Mouse (Mus musculus) midbrain, embryonic 11.5 days (tissue): ENCODE results near the gene Adgrg6. TPM values are rescaled to one million over a fixed set of nuclear protein-coding genes. Genes with fewer than 3 reads are reported as not detected.

Source experiments
- ATAC-seq: fragments of 200-750 bp; cut with Nextera tagmentation; 2 replicates; pipeline ENCODE4 v1.8.0; 2017; ENCODE audit warnings: moderate TSS enrichment, moderate library complexity; ENCODE audit not compliant: low FRiP score
- DNase-seq: peaks from one replicate; pipeline ENCODE4 v3.0.0; 2015; ENCODE audit warnings: low spot score; ENCODE audit errors: missing footprints
- H3K27ac ChIP-seq: fragments of 300-500 bp; sonication (generic); 2 replicates; pipeline ENCODE4 v1.5.1; 2014; ENCODE audit warnings: low read depth, low read length
- H3K27me3 ChIP-seq: fragments of 300-500 bp; sonication (generic); 2 replicates; pipeline ENCODE4 v1.6.1; 2014; ENCODE audit warnings: mild to moderate bottlenecking, low read length, moderate library complexity, mixed read lengths; ENCODE audit not compliant: control insufficient read depth, insufficient read depth
- H3K36me3 ChIP-seq: fragments of 300-500 bp; sonication (generic); 2 replicates; pipeline ENCODE4 v1.6.1; 2014; ENCODE audit warnings: mild to moderate bottlenecking, low read length, moderate library complexity, mixed read lengths; ENCODE audit not compliant: control insufficient read depth, insufficient read depth
- H3K4me1 ChIP-seq: fragments of 300-500 bp; sonication (generic); 2 replicates; pipeline ENCODE4 v1.6.1; 2014; ENCODE audit warnings: low read length; ENCODE audit not compliant: control insufficient read depth, insufficient read depth
- H3K4me2 ChIP-seq: fragments of 300-500 bp; sonication (generic); 2 replicates; pipeline ENCODE4 v1.6.1; 2014; ENCODE audit warnings: mild to moderate bottlenecking, moderate library complexity
- H3K4me3 ChIP-seq: fragments of 300-500 bp; sonication (generic); 2 replicates; pipeline ENCODE4 v1.5.1; 2014; ENCODE audit warnings: low read depth, low read length
- H3K9ac ChIP-seq: fragments of 300-500 bp; sonication (generic); 2 replicates; pipeline ENCODE4 v1.6.1; 2014; ENCODE audit warnings: low read length
- H3K9me3 ChIP-seq: fragments of 300-500 bp; sonication (generic); 2 replicates; pipeline ENCODE4 v1.6.1; 2016; ENCODE audit warnings: low read length; ENCODE audit not compliant: control insufficient read depth
- WGBS: fragments of 180-500 bp; shearing (Covaris S2); extraction: QIAGEN DNeasy Blood & Tissue Kit; methylation state at CpG from one replicate; pipeline ENCODE4 v1.1.7; 2014; 5-methylcytosine and 5-hydroxymethylcytosine counted together
- polyA plus RNA-seq: library from polyadenylated mRNA; unstranded; fragments of >200 nt; fragmentation: Nextera tagmentation; extraction: Ambion mirVana; gene quantifications from 2 replicates; pipeline ENCODE4 v1.2.1, GENCODE M21; 2014

Gene Adgrg6
- polyA plus RNA-seq = 1.2 and 1.9 TPM in 2 replicates

DNA sequence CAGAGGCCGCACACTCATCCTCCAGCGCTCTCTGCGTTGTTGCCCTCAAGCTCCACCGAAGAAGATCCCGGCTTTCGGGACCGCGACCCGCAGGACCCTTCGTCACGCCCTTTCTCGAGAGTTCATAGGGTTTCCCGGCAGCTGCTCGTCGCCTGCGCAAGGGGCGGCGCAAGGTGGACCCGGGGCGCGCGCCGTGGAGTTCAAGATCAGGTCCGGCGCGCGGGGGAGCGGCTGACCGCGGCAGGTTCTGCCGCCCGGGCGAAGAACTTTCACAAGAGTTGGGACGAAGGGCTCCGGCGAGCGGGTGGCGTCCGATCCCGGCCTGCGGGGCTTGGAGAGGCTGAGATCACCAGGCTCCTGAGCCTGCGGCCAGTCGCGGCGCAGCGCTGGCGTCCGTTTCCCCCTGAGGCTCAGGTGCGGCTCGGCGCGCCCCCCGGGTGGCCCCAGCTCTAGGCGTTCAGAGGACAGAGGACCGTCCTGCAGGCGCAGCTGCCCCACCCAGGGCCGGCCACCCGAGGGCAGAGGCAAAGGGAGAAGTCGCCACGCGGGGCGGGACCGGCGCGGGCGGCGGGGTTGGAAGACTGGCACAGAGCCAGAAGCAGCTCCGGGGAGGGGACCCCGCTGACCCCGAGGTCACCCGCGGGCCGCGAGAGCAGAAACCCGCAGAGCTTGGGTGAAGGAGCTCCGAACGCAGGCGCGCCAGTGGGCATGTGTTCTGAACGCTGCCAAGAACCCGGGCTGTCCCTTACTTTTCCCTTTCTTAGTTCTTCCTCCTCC lies at the start of gene Adgrg6:
Gene Adgrg6 (minus strand): TSS at position 719 of the 777 bp plus-strand sequence.
- Histone ChIP-seq H3K36me3 (no peaks in the 10 kb centered on the region), H3K9ac (peak within 1 kb of the TSS; percentile 67), H3K4me2 (peak within 1 kb of the TSS; percentile 91), H3K4me1 (peaks cover 2% of the 10 kb centered on the region; the same call in 1 of the 2 replicates), H3K4me3 (peak within 1 kb of the TSS; percentile 63), H3K9me3 (no peaks in the 10 kb centered on the region), H3K27ac (no peak within 1 kb of the TSS), H3K27me3 (peaks cover 14% of the 10 kb centered on the region)
- under 1% methylated on average over 79 of the region's 81 CpGs for WGBS
- DNase-seq (peak; percentile 95), ATAC-seq (peak; percentile 89)

- no peaks in the 10 kb centered on the region for H3K9me3 ChIP-seq
Measured at GRCm38 (mm10) chr10:14592215-14592614, 46.8 kb upstream of the Adgrg6 start.

DNA sequence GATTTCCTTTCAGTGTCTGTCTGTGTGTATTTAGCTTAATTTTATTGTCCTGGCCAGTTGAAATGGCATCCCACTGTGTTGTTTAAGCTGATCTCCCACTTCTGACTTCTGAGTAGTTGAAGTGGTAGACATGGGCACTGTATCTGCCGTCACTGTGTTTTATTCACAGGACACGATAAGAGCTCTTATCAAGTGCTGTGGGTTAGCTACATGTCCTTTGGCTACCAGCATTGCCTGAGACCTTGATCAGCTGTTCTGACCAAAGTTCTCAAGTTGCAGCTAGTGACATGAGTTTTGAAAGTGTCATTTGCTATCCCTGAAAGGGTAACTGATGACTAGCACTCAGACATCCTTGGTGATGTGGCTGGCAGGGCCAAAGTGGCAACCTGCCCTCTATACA lies 45.4 kb upstream of the Adgrg6 start:
- no peak overlapping the region for H3K4me3 ChIP-seq
- H3K9me3 ChIP-seq = no peaks in the 10 kb centered on the region
- H3K27ac ChIP-seq = no peak overlapping the region
- H3K27me3 ChIP-seq = no peaks in the 10 kb centered on the region
- H3K36me3 ChIP-seq = no peaks in the 10 kb centered on the region
- H3K4me2 ChIP-seq = no peak overlapping the region
- no peak for DNase-seq
- 92% methylated on average over 2 of the region's 2 CpGs for WGBS
- no peak overlapping the region for H3K9ac ChIP-seq
- no peaks in the 10 kb centered on the region for H3K4me1 ChIP-seq
- ATAC-seq = no peak

More at GRCm38 (mm10) chr10:14592215-14592614, 46.8 kb upstream of the Adgrg6 start:
- H3K4me1 ChIP-seq = no peaks in the 10 kb centered on the region
- no peaks in the 10 kb centered on the region for H3K36me3 ChIP-seq
- 97% methylated on average over 1 of the region's 1 CpGs for WGBS
- H3K27me3 ChIP-seq = no peaks in the 10 kb centered on the region
- no peak overlapping the region for H3K27ac ChIP-seq
- DNase-seq (no peak), ATAC-seq (no peak)
- H3K4me2 ChIP-seq = no peak overlapping the region
- no peak overlapping the region for H3K9ac ChIP-seq
- no peak overlapping the region for H3K4me3 ChIP-seq

- whole genome bisulfite sequencing = 87% methylated on average over 6 of the region's 6 CpGs
- no peaks in the 10 kb centered on the region for H3K27me3 ChIP-seq
- no peaks in the 10 kb centered on the region for H3K9me3 ChIP-seq
- DNase-seq = no peak
- no peak for ATAC-seq
- H3K27ac ChIP-seq = no peak overlapping the region
- H3K4me1 ChIP-seq = no peaks in the 10 kb centered on the region
- H3K4me2 ChIP-seq = no peak overlapping the region
- H3K9ac ChIP-seq = no peak overlapping the region
- no peaks in the 10 kb centered on the region for H3K36me3 ChIP-seq
- H3K4me3 ChIP-seq = no peak overlapping the region
Measured at GRCm38 (mm10) chr10:14589667-14590066, 44.2 kb upstream of the Adgrg6 start.

GRCm38 (mm10) chr10:14583496-14583895 lies 38.0 kb upstream of the Adgrg6 start:
- 77% methylated on average over 1 of the region's 1 CpGs for WGBS

GRCm38 (mm10) chr10:14574255-14574654 lies 28.8 kb upstream of the Adgrg6 start:
- no peak overlapping the region for H3K9ac ChIP-seq
- ATAC-seq (no peak), DNase-seq (no peak)
- WGBS = 80% methylated on average over 4 of the region's 4 CpGs
- H3K4me1 ChIP-seq = no peaks in the 10 kb centered on the region
- no peak overlapping the region for H3K4me2 ChIP-seq
- H3K36me3 ChIP-seq = no peaks in the 10 kb centered on the region
- no peaks in the 10 kb centered on the region for H3K9me3 ChIP-seq
- H3K27me3 ChIP-seq = no peaks in the 10 kb centered on the region
- H3K27ac ChIP-seq = no peak overlapping the region
- no peak overlapping the region for H3K4me3 ChIP-seq

More at GRCm38 (mm10) chr10:14583496-14583895, 38.0 kb upstream of the Adgrg6 start:
- H3K9ac ChIP-seq = no peak overlapping the region
- no peaks in the 10 kb centered on the region for H3K27me3 ChIP-seq
- no peaks in the 10 kb centered on the region for H3K9me3 ChIP-seq
- H3K36me3 ChIP-seq = no peaks in the 10 kb centered on the region
- H3K4me3 ChIP-seq = no peak overlapping the region
- no peak for ATAC-seq
- no peak for DNase-seq
- H3K4me2 ChIP-seq = no peak overlapping the region
- H3K27ac ChIP-seq = no peak overlapping the region
- H3K4me1 ChIP-seq = no peaks in the 10 kb centered on the region

DNA sequence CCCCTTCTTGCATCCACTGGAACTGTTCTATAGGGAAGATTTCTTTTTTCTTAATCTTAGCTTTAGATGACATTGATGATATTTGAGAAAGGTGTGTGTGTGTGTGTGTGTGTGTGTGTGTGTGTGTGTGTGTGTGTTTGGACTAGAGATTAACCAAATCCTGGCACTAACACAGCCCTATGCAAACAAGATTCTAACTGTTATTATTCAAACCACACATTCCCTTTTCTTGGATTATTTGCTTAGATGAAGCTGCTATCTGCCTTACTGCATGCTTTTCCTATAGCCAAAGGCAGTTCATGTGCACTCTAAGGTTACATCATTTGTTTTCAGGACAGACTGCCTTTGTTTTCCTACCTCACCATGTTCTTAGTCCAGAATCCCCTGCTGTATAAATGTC lies 25.7 kb upstream of the Adgrg6 start:
- ATAC-seq (peak; percentile 59; the same call in 1 of the 2 replicates), DNase-seq (no peak)
- Histone ChIP-seq H3K4me1 (no peaks in the 10 kb centered on the region), H3K27me3 (no peaks in the 10 kb centered on the region), H3K36me3 (no peaks in the 10 kb centered on the region), H3K4me3 (no peak overlapping the region), H3K9me3 (no peaks in the 10 kb centered on the region), H3K9ac (no peak overlapping the region), H3K27ac (no peak overlapping the region), H3K4me2 (no peak overlapping the region)

GRCm38 (mm10) chr10:14570616-14571015 lies 25.2 kb upstream of the Adgrg6 start:
- ATAC-seq (no peak), DNase-seq (no peak)
- H3K36me3 ChIP-seq = no peaks in the 10 kb centered on the region
- H3K4me1 ChIP-seq = no peaks in the 10 kb centered on the region
- 10% methylated on average over 2 of the region's 2 CpGs for WGBS
- H3K9me3 ChIP-seq = no peaks in the 10 kb centered on the region
- H3K4me3 ChIP-seq = no peak overlapping the region
- H3K4me2 ChIP-seq = no peak overlapping the region
- no peak overlapping the region for H3K27ac ChIP-seq
- H3K9ac ChIP-seq = no peak overlapping the region
- no peaks in the 10 kb centered on the region for H3K27me3 ChIP-seq

- peaks cover 2% of the 10 kb centered on the region; the same call in 1 of the 2 replicates for H3K4me1 ChIP-seq
- no peaks in the 10 kb centered on the region for H3K36me3 ChIP-seq
- no peak overlapping the region for H3K4me3 ChIP-seq
- H3K27me3 ChIP-seq = peaks cover 14% of the 10 kb centered on the region
- no peak overlapping the region for H3K9ac ChIP-seq
- DNase-seq = peak; percentile 87
- ATAC-seq = peak; percentile 33; the same call in 1 of the 2 replicates
- H3K9me3 ChIP-seq = no peaks in the 10 kb centered on the region
- no peak overlapping the region for H3K27ac ChIP-seq
- no peak overlapping the region for H3K4me2 ChIP-seq
- WGBS = 28% methylated on average over 7 of the region's 7 CpGs
Measured at GRCm38 (mm10) chr10:14546111-14546551, 672 bp upstream of the Adgrg6 start.
